Mouse (Mus musculus): ENCODE results near the gene Sez6. TPM values are rescaled to one million over a fixed set of nuclear protein-coding genes. Genes with fewer than 3 reads are reported as not detected.

Sez6 gene
- polyA plus RNA-seq, 1 experiment from 2014 or later: 0.27 TPM

GRCm38 (mm10) chr11:77960199-77960598 is 29.6 kb downstream of the Sez6 start:
- Histone ChIP-seq H3K4me2 (replicated peaks; ENCODE audit: low read depth, low read length) (no peak overlapping the region), H3K27ac (ENCODE audit: low read length) (no peak overlapping the region), H3K4me3 (ENCODE audit: low read length) (no peak overlapping the region), H3K27me3 (ENCODE audit: insufficient read depth, low read length) (peaks cover 22% of the 10 kb centered on the region), H3K9me3 (ENCODE audit: low read length) (no peaks in the 10 kb centered on the region), H3K9ac (replicated peaks; ENCODE audit: low read length) (no peak overlapping the region), H3K36me3 (ENCODE audit: insufficient read depth, low read length) (no peaks in the 10 kb centered on the region), H3K4me1 (ENCODE audit: insufficient read depth, low read length) (peaks cover 5% of the 10 kb centered on the region; the same call in 1 of the 2 replicates)
- no peak for ATAC-seq (ENCODE audit: low FRiP score, low TSS enrichment)
- 47% methylated on average over 9 of the region's 9 CpGs for WGBS

DNA sequence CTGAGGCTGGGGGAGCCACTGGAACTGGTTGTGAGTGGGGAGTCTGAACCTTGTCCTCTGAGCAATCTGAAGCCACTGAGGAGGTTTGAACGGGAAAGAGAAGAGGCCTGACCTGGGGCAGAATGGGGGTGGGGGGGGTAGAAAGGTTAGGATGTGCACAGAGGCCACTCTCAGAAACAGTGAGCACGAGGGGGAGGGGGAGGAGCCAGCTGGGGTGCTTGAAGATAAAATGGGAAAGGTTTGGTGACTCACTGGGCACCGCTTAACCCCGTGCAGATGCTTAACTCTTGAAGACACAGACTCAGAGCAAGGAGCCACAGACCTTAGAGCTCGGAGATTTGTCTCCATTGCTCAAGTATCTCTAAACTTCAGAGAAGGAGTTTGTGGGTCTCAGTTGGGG is 30.3 kb downstream of the Sez6 start:
- Histone ChIP-seq H3K9me3 (ENCODE audit: low read length) (no peaks in the 10 kb centered on the region), H3K27ac (ENCODE audit: low read length) (no peak overlapping the region), H3K4me2 (replicated peaks; ENCODE audit: low read depth, low read length) (no peak overlapping the region), H3K9ac (replicated peaks; ENCODE audit: low read length) (no peak overlapping the region), H3K4me1 (ENCODE audit: insufficient read depth, low read length) (peaks cover 10% of the 10 kb centered on the region), H3K27me3 (ENCODE audit: insufficient read depth, low read length) (peaks cover 25% of the 10 kb centered on the region), H3K4me3 (ENCODE audit: low read length) (no peak overlapping the region), H3K36me3 (ENCODE audit: insufficient read depth, low read length) (no peaks in the 10 kb centered on the region)
- 42% methylated on average over 5 of the region's 5 CpGs for WGBS
- no peak for ATAC-seq (ENCODE audit: low FRiP score, low TSS enrichment)

DNA sequence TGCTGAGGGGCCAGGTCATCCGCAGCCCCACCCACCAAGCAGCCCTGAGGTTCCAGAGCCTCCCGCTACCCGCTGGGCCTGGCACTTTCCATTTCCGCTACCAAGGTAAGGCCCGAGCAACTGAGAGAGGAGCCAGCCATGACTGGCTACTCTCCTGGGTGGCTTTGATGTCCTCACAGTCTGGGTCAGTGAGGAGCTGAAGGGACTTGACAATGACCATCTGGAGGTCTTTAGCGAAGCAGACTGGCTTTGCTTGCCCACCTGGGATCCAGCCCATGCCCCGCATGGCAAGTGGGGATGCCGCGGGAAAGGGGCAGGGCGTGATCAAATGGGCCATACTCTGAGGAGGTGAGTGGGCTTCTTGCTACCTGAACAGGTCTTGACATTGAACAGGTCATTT is 32.3 kb downstream of the Sez6 start:
- Histone ChIP-seq H3K4me2 (replicated peaks; ENCODE audit: low read depth, low read length) (no peak overlapping the region), H3K27me3 (ENCODE audit: insufficient read depth, low read length) (peaks cover 25% of the 10 kb centered on the region), H3K4me1 (ENCODE audit: insufficient read depth, low read length) (peaks cover 11% of the 10 kb centered on the region), H3K27ac (ENCODE audit: low read length) (no peak overlapping the region), H3K9me3 (ENCODE audit: low read length) (no peaks in the 10 kb centered on the region), H3K36me3 (ENCODE audit: insufficient read depth, low read length) (no peaks in the 10 kb centered on the region), H3K9ac (replicated peaks; ENCODE audit: low read length) (no peak overlapping the region), H3K4me3 (ENCODE audit: low read length) (no peak overlapping the region)
- no peak for ATAC-seq (ENCODE audit: low FRiP score, low TSS enrichment)
- 81% methylated on average over 10 of the region's 10 CpGs for WGBS

DNA sequence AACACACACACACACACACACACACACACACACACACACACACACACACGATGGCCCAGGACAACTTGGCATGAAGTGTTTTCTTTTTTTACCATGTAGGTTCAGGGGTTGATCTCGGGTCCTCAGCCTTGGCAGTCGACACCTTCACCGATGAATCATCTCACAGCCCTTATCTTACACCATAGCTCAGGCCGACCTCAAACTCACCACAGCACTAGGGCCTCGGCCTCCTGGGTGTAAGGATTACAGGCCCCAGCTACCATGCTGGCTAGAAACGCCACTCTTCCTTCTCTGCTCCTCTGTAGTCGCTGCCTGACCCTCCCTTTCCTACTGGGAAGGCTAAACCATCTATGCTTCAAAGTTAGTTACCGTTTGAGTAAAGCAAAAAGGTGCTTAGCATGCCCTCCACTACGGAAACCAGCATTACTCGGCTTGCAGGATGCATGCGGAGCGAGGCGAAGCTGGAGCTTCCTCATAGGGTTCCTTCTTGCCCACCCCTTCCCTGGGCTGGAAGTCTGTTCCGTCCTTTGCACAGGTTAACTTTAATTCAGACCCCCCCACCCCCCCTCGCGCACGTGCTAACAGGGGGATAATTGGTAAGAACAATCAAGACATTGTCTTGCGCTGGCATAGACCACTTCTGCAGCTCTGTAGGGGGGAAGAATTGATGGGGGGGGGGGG is 34.0 kb downstream of the Sez6 start:
- H3K9me3 ChIP-seq (ENCODE audit: low read length): no peaks in the 10 kb centered on the region
- H3K4me3 ChIP-seq (ENCODE audit: low read length): no peak overlapping the region
- no peak overlapping the region for H3K4me2 ChIP-seq (replicated peaks; ENCODE audit: low read depth, low read length)
- no peak overlapping the region for H3K9ac ChIP-seq (replicated peaks; ENCODE audit: low read length)
- 25% methylated on average over 19 of the region's 19 CpGs for WGBS
- peaks cover 11% of the 10 kb centered on the region for H3K4me1 ChIP-seq (ENCODE audit: insufficient read depth, low read length)
- H3K27me3 ChIP-seq (ENCODE audit: insufficient read depth, low read length): peaks cover 14% of the 10 kb centered on the region
- H3K27ac ChIP-seq (ENCODE audit: low read length): no peak overlapping the region
- no peaks in the 10 kb centered on the region for H3K36me3 ChIP-seq (ENCODE audit: insufficient read depth, low read length)
- ATAC-seq (ENCODE audit: low FRiP score, low TSS enrichment): no peak

GRCm38 (mm10) chr11:77965101-77966036 is 34.8 kb downstream of the Sez6 start:
- H3K9me3 ChIP-seq (ENCODE audit: low read length): no peaks in the 10 kb centered on the region
- H3K4me3 ChIP-seq (ENCODE audit: low read length): no peak overlapping the region
- no peak overlapping the region for H3K4me2 ChIP-seq (replicated peaks; ENCODE audit: low read depth, low read length)
- H3K36me3 ChIP-seq (ENCODE audit: insufficient read depth, low read length): no peaks in the 10 kb centered on the region
- 15% methylated on average over 17 of the region's 17 CpGs for WGBS
- peaks cover 11% of the 10 kb centered on the region for H3K4me1 ChIP-seq (ENCODE audit: insufficient read depth, low read length)
- no peak overlapping the region for H3K9ac ChIP-seq (replicated peaks; ENCODE audit: low read length)
- ATAC-seq (ENCODE audit: low FRiP score, low TSS enrichment): no peak
- peaks cover 11% of the 10 kb centered on the region for H3K27me3 ChIP-seq (ENCODE audit: insufficient read depth, low read length)
- no peak overlapping the region for H3K27ac ChIP-seq (ENCODE audit: low read length)

- no peak overlapping the region for H3K4me2 ChIP-seq (replicated peaks; ENCODE audit: low read depth, low read length)
- H3K27me3 ChIP-seq (ENCODE audit: insufficient read depth, low read length): peaks cover 8% of the 10 kb centered on the region
- no peak overlapping the region for H3K9ac ChIP-seq (replicated peaks; ENCODE audit: low read length)
- no peaks in the 10 kb centered on the region for H3K36me3 ChIP-seq (ENCODE audit: insufficient read depth, low read length)
- ATAC-seq (ENCODE audit: low FRiP score, low TSS enrichment): no peak
- WGBS: 48% methylated on average over 5 of the region's 5 CpGs
- no peaks in the 10 kb centered on the region for H3K9me3 ChIP-seq (ENCODE audit: low read length)
- H3K4me1 ChIP-seq (ENCODE audit: insufficient read depth, low read length): peaks cover 11% of the 10 kb centered on the region
- no peak overlapping the region for H3K4me3 ChIP-seq (ENCODE audit: low read length)
- H3K27ac ChIP-seq (ENCODE audit: low read length): no peak overlapping the region
These were observed 35.4 kb downstream of the Sez6 start for GRCm38 (mm10) chr11:77966037-77966391.

DNA sequence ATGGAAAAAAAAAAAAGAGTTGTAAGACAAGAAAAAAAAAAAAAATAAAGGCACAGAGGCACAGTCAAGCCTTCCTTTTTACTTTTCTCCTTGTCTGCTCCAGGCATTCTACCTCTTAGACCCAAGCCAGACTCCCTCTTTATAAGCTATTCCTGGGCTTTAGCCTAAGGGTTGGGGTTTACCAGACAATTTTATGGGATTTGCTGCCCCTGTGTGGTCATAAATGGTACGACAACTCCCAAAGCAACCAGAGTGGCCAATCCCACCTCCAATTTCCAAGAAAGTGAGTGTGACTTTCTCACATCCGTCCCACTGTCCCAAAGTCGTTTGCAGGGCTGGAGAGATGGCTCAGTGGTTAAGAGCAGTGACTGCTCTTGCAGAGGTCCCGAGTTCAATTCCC is 36.5 kb downstream of the Sez6 start:
- no peak; the same call in 1 of the 2 replicates for ATAC-seq (ENCODE audit: low FRiP score, low TSS enrichment)

GRCm38 (mm10) chr11:77968786-77969185 is 38.2 kb downstream of the Sez6 start:
- Histone ChIP-seq H3K9me3 (ENCODE audit: low read length) (no peaks in the 10 kb centered on the region), H3K4me3 (ENCODE audit: low read length) (no peak overlapping the region), H3K36me3 (ENCODE audit: insufficient read depth, low read length) (no peaks in the 10 kb centered on the region), H3K27ac (ENCODE audit: low read length) (no peak overlapping the region), H3K27me3 (ENCODE audit: insufficient read depth, low read length) (peaks cover 6% of the 10 kb centered on the region; the same call in 1 of the 2 replicates), H3K4me1 (ENCODE audit: insufficient read depth, low read length) (peaks cover 11% of the 10 kb centered on the region), H3K9ac (replicated peaks; ENCODE audit: low read length) (no peak overlapping the region), H3K4me2 (replicated peaks; ENCODE audit: low read depth, low read length) (no peak overlapping the region)
- 73% methylated on average over 3 of the region's 4 CpGs for WGBS
- ATAC-seq (ENCODE audit: low FRiP score, low TSS enrichment): no peak

More for the DNA sequence above, 36.5 kb downstream of the Sez6 start:
- Histone ChIP-seq H3K9ac (replicated peaks; ENCODE audit: low read length) (no peak overlapping the region), H3K27me3 (ENCODE audit: insufficient read depth, low read length) (peaks cover 6% of the 10 kb centered on the region; the same call in 1 of the 2 replicates), H3K9me3 (ENCODE audit: low read length) (no peaks in the 10 kb centered on the region), H3K36me3 (ENCODE audit: insufficient read depth, low read length) (no peaks in the 10 kb centered on the region), H3K4me1 (ENCODE audit: insufficient read depth, low read length) (peaks cover 11% of the 10 kb centered on the region), H3K4me2 (replicated peaks; ENCODE audit: low read depth, low read length) (no peak overlapping the region), H3K4me3 (ENCODE audit: low read length) (no peak overlapping the region), H3K27ac (ENCODE audit: low read length) (no peak overlapping the region)
- 2% methylated on average over 4 of the region's 4 CpGs for WGBS

DNA sequence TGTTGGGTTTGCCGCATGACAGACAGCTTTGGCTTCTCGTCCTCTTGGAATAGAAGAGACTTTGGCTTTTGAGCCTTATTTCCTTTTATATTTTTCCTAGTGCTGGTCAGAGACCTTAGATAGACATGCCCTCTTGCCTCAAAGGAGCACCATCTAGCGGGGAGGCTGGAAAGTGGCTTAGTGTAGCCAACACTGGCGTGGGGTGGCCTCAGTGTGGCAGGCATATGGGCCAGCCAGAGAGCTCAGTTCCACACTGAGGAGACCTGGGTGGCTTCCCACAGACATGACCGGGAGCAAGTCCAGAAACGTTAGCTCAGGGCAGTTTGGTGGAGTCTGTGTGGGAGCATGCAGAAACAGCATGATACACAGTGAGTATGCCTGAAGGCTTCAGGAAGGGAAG is 40.1 kb downstream of the Sez6 start:
- Histone ChIP-seq H3K27ac (ENCODE audit: low read length) (no peak overlapping the region), H3K4me1 (ENCODE audit: insufficient read depth, low read length) (peaks cover 3% of the 10 kb centered on the region; the same call in 1 of the 2 replicates), H3K9me3 (ENCODE audit: low read length) (no peaks in the 10 kb centered on the region), H3K27me3 (ENCODE audit: insufficient read depth, low read length) (peaks cover 8% of the 10 kb centered on the region), H3K36me3 (ENCODE audit: insufficient read depth, low read length) (no peaks in the 10 kb centered on the region), H3K9ac (replicated peaks; ENCODE audit: low read length) (no peak overlapping the region), H3K4me3 (ENCODE audit: low read length) (no peak overlapping the region), H3K4me2 (replicated peaks; ENCODE audit: low read depth, low read length) (no peak overlapping the region)
- ATAC-seq (ENCODE audit: low FRiP score, low TSS enrichment): no peak
- WGBS: 87% methylated on average over 6 of the region's 6 CpGs

- peaks cover 24% of the 10 kb centered on the region for H3K27me3 ChIP-seq (ENCODE audit: insufficient read depth, low read length)
- no peaks in the 10 kb centered on the region for H3K9me3 ChIP-seq (ENCODE audit: low read length)
- ATAC-seq (ENCODE audit: low FRiP score, low TSS enrichment): no peak
- H3K4me2 ChIP-seq (replicated peaks; ENCODE audit: low read depth, low read length): no peak overlapping the region
- no peaks in the 10 kb centered on the region for H3K36me3 ChIP-seq (ENCODE audit: insufficient read depth, low read length)
- no peaks in the 10 kb centered on the region for H3K4me1 ChIP-seq (ENCODE audit: insufficient read depth, low read length)
- 84% methylated on average over 7 of the region's 7 CpGs for WGBS
- no peak overlapping the region for H3K4me3 ChIP-seq (ENCODE audit: low read length)
- no peak overlapping the region for H3K27ac ChIP-seq (ENCODE audit: low read length)
- H3K9ac ChIP-seq (replicated peaks; ENCODE audit: low read length): no peak overlapping the region
These were observed 42.9 kb downstream of the Sez6 start for GRCm38 (mm10) chr11:77973520-77973919.

All from kidney, embryonic 16.5 days (tissue).